Mouse (Mus musculus): ENCODE data around the gene Izumo2.

Izumo2 gene

GRCm38 (mm10) chr7:44708574-44708973 is at the start of gene Izumo2:
Izumo2 (plus strand) TSS chr7:44708742.
- no peak for DNase-seq

GRCm38 (mm10) chr7:44661219-44661618 is 47.3 kb upstream of the Izumo2 start:
- DNase-seq, result no peak

- no peak for DNase-seq
These were observed 46.4 kb upstream of the Izumo2 start for GRCm38 (mm10) chr7:44662168-44662567.

GRCm38 (mm10) chr7:44662569-44662968 is 46.0 kb upstream of the Izumo2 start:
- DNase-seq, result no peak

- DNase-seq, result no peak
These were observed 45.0 kb upstream of the Izumo2 start for GRCm38 (mm10) chr7:44663546-44663945.

GRCm38 (mm10) chr7:44664731-44665130 is 43.8 kb upstream of the Izumo2 start:
- DNase-seq, result no peak

- DNase-seq, result no peak
These were observed 42.1 kb upstream of the Izumo2 start for GRCm38 (mm10) chr7:44666462-44666861.

GRCm38 (mm10) chr7:44667996-44668738 is 40.4 kb upstream of the Izumo2 start:
- no peak for DNase-seq

GRCm38 (mm10) chr7:44669103-44669502 is 39.4 kb upstream of the Izumo2 start:
- DNase-seq, result no peak

- DNase-seq, result peak; percentile 99
These were observed 37.7 kb upstream of the Izumo2 start, which contains the start of gene Myh14 for GRCm38 (mm10) chr7:44670803-44671202. Myh14 (minus strand) TSS chr7:44670843.

GRCm38 (mm10) chr7:44672193-44672592 is 36.3 kb upstream of the Izumo2 start:
- peak; percentile 76 for DNase-seq

- no peak for DNase-seq
These were observed 34.0 kb upstream of the Izumo2 start for GRCm38 (mm10) chr7:44674511-44674910.

GRCm38 (mm10) chr7:44675171-44675570 is 33.4 kb upstream of the Izumo2 start:
- no peak for DNase-seq

GRCm38 (mm10) chr7:44676126-44676525 is 32.4 kb upstream of the Izumo2 start:
- DNase-seq, result peak; percentile 64

- DNase-seq, result peak; percentile 93
These were observed 31.9 kb upstream of the Izumo2 start for GRCm38 (mm10) chr7:44676611-44677010.

GRCm38 (mm10) chr7:44683656-44684055 is 24.9 kb upstream of the Izumo2 start:
- no peak for DNase-seq

GRCm38 (mm10) chr7:44685531-44686402 is 22.8 kb upstream of the Izumo2 start:
- DNase-seq, result no peak

- DNase-seq, result no peak
These were observed 19.7 kb upstream of the Izumo2 start for GRCm38 (mm10) chr7:44688890-44689289.

GRCm38 (mm10) chr7:44689331-44689730 is 19.2 kb upstream of the Izumo2 start:
- DNase-seq, result peak; percentile 66

GRCm38 (mm10) chr7:44693427-44694175 is 14.9 kb upstream of the Izumo2 start:
- DNase-seq, result no peak

GRCm38 (mm10) chr7:44695223-44695622 is 13.3 kb upstream of the Izumo2 start:
- no peak for DNase-seq

- DNase-seq, result peak; percentile 75
These were observed 11.3 kb upstream of the Izumo2 start for GRCm38 (mm10) chr7:44697191-44697710.

- no peak for DNase-seq
These were observed 10.6 kb upstream of the Izumo2 start for GRCm38 (mm10) chr7:44697980-44698379.
